Mouse (Mus musculus) gastrocnemius, adult 2 months (tissue): Measurements from ENCODE around the gene Ccdc181. TPM values are rescaled to one million over a fixed set of nuclear protein-coding genes. Genes with fewer than 3 reads are reported as not detected.

Experiments used
- DNase-seq: peaks from one replicate; pipeline ENCODE4 v3.0.0; 2022
- H3K27ac ChIP-seq: fragments of 200-600 bp; 2 replicates; pipeline ENCODE4 v1.8.1; 2022; ENCODE audit warnings: mild to moderate bottlenecking
- H3K4me3 ChIP-seq: fragments of 200-600 bp; 2 replicates; pipeline ENCODE4 v1.8.1; 2022; ENCODE audit warnings: mild to moderate bottlenecking, moderate library complexity
- CTCF ChIP-seq: fragments of 200-600 bp; IDR thresholded peaks from 2 replicates; pipeline ENCODE4 v1.8.1; 2022; ENCODE audit warnings: antibody characterized with exemption, mild to moderate bottlenecking, moderate library complexity
- intact Hi-C: fragments of 180-260 bp; cut with DNase I; formaldehyde crosslinking; loops from one replicate; pipeline ENCODE4 v1.15.1; 2025
- total RNA-seq, 2 experiments: library from RNA; stranded (reverse); gene quantifications; 2 replicates each; pipeline ENCODE4 v1.2.3; 2021

Ccdc181 gene
- total RNA-seq, 2 experiments from 2014 or later: 11.2 to 11.8 TPM

DNA sequence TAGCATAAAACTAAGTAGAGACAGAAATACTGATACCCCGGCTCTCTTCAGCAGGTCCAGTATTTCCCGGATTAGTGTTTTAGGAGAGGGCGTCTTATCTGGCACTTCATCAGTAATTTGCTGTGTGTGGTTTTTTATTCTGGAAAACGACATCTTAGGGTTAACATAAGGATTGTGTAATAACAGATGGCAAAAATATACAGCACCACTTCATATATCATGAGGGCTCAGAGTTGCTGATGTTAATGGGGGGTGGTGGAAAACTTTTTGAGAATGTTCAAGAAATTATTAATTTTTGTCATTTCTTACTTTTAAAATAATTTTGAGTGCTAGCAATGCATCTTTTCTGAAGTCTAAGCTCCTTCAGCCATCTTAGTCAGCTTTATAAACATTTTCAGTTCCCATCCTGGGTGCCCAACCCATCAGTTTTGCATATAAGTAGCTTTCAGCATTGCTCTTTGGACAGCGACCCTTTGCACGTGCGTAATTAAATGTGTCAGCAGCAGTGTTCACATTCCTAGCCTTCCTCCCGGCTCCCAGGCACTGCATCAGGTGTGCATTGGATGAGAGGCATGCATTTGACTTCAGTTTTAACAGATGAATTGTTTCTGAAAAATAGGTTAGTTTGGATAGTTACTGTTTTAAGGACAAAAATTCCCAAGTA, 47.7 kb downstream of the Ccdc181 start:
- TF ChIP-seq CTCF: no peak
- H3K27ac ChIP-seq: no peak overlapping the region
- H3K4me3 ChIP-seq: no peak overlapping the region
- DNase-seq: no peak
- intact Hi-C loops: no loop called here

DNA sequence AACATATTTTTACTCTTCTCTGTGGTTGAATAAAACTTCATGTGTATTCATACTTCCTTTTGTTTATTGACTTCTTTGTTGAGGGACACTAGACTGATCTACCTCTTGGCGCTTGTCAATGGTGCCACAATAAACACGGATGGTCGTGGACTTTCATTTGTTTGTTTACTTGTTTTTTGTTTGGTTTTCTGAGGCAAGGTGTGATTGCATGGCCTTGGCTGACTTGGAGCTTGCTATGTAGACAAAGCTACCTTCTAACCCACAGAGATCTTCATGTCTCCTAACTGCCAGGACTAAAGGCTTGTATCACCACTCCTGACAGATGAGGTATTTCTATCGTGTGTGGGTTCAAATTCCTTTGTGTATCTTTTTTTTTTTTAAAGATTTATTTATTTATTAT, 48.8 kb downstream of the Ccdc181 start:
- Histone ChIP-seq H3K27ac (no peak overlapping the region), H3K4me3 (no peak overlapping the region)
- DNase-seq: no peak
- intact Hi-C loops: no loop called here
- TF ChIP-seq CTCF: no peak

DNA sequence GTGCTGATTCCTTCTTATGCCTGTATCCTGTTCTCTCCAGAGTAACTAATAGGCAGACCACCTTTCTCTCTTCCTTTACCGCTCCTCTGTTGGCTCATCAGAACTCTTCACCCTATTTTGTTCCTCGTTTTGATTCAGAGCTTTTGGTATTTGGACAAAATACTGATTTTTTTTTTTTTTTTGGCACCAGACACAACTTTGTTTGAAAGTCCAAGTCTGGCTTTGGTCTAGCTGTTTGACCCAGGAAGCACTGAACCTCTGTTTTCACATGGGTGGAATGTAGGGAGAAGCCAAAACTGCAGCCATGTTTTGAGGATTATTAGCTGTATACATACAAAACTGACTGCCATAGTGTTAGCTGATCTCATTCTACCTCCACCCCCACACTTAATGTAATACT, 49.5 kb downstream of the Ccdc181 start:
- DNase-seq: no peak
- no peak for TF ChIP-seq CTCF
- intact Hi-C loops: no loop called here
- H3K27ac ChIP-seq: no peak overlapping the region
- H3K4me3 ChIP-seq: no peak overlapping the region

DNA sequence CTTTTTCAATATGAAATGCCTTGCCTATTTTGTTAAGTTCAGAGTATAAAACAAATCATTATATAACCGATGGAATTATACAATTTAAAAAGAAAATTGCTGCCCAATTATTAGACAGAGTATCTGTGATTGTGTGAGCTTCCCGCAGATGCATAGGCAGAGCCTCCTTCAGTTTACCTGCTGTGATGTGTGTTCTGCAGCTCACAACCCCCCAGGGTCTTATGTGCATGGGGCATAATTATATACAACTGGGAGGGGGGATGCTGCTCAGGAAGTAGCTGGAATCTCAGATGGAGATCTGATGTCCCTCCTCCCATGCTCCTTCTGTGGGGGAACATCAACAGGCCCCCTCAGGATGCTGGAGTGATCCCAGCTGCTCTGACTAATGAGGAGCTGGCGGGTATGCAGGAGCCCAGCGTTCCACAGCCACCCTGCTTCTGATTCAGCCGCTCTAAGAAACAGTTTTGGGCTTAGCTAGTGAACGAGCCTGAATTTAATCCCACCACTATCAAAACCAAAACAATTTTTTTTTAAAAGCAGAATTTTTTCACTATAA, 51.3 kb downstream of the Ccdc181 start:
- H3K4me3 ChIP-seq: no peak overlapping the region
- no peak for TF ChIP-seq CTCF
- intact Hi-C loops: no loop called here
- H3K27ac ChIP-seq: no peak overlapping the region
- DNase-seq: no peak

DNA sequence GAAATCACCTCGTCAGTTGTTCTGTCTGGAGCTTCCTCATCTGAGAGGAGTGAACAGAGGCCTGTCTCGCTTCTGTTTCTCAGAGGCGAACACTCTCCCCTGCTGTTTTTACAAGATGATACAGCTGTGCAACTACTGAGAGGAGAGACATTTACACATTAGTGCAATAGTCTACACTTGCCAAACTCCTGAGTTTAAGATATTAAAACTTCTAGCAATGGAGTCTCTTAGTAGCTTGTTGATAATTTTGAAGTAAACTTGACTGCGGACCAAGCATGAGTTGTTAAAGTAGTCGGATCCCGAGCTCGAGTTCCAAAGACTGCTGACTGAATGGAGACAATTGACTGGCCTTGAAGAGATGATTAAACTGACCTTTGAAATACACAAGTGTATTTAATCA, 52.4 kb downstream of the Ccdc181 start:
- no peak for TF ChIP-seq CTCF
- Histone ChIP-seq H3K27ac (no peak overlapping the region), H3K4me3 (no peak overlapping the region)
- intact Hi-C loops: no loop called here
- no peak for DNase-seq

DNA sequence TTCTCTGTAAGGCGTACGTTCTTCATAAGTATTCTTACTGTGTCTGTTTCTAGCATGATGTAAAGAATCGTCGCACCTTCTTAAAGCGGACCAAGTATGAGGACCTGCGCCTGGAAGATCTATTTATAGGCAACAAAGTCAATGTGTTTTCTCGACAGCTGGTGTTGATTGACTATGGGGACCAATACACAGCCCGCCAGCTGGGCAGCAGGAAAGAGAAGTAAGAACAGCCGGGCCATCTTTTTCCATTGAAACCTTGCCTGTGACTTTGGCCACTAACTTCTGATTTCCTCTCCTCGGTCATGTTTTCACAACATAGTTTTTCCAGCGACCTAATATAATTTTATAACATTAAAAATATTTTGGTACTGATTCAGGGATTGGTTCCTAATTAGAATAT, 57.2 kb downstream of the Ccdc181 start:
- intact Hi-C loops: no loop called here
- DNase-seq: no peak
- no peak for TF ChIP-seq CTCF
- Histone ChIP-seq H3K4me3 (no peak overlapping the region), H3K27ac (no peak overlapping the region)

DNA sequence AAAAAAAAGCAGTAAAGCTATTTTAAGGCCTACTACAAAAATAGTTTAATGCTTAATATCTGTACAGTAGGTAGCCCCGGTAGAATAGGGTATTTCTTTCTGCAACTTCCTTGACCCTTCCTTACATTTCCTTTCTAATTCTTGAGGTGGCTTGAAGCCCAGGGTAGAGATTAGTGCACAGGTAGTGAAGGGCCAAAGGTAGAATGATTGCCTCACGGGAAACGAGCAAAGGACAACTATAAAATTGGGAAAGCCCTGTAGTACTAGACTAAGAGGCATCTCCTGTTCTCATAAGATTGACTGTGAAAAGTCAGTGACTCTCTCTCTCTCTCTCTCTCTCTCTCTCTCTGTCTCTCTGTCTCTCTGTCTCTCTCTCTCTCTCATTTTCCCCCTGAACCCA, 60.0 kb downstream of the Ccdc181 start:
- DNase-seq: no peak
- TF ChIP-seq CTCF: no peak

DNA sequence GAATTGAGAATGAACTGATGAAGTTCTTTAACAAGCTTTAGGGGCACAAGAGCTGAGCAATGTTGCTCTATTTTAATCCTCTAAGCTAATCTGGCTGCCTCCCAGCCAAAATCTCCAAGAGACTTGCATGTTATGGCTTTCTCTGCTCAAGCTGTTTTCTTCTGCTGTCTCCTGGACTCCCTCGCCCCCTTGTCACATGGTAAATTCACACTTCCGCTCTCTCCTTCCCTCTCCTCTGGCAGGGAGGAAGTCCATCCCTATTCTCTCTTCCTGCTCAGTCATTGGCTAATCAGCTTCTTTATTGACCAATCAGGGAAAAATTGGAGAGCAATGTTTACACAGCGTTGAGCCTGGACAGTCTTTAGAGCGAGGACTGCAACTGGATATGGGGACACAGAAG, 60.5 kb downstream of the Ccdc181 start:
- no peak overlapping the region for H3K4me3 ChIP-seq
- no peak for TF ChIP-seq CTCF
- H3K27ac ChIP-seq: no peak overlapping the region
- no peak for DNase-seq
- intact Hi-C loops: no loop called here

More for the DNA sequence above, 60.0 kb downstream of the Ccdc181 start:
- intact Hi-C loops: no loop called here
- Histone ChIP-seq H3K27ac (no peak overlapping the region), H3K4me3 (no peak overlapping the region)

Other genes with a start within 250 kb of the Ccdc181 start
- gene Sele, start 227.4 kb upstream of the Ccdc181 start, total RNA-seq: not detected
- gene Sell, start 213.6 kb upstream of the Ccdc181 start, total RNA-seq: under 1 TPM in 1 of 2 experiments, not detected in 1; 0.15 TPM
- under 1 TPM; 0.42 to 0.54 TPM for gene Selp, start 160.3 kb upstream of the Ccdc181 start, total RNA-seq
- gene F5, start 123.7 kb upstream of the Ccdc181 start, total RNA-seq: under 1 TPM; 0.05 to 0.08 TPM
- gene Slc19a2, start 26.5 kb upstream of the Ccdc181 start, total RNA-seq: 1 to 10 TPM; 2.6 to 2.8 TPM
- 1 to 10 TPM; 1.4 TPM for gene Nme7, start 28.5 kb downstream of the Ccdc181 start, total RNA-seq
- gene Blzf1, start 31.9 kb downstream of the Ccdc181 start, total RNA-seq: 10 to 100 TPM; 26.5 to 28.0 TPM
- 100 to 1,000 TPM; 115 to 262 TPM for gene Atp1b1, start 182.8 kb downstream of the Ccdc181 start, total RNA-seq